ENCODE assay signal across 16 mouse cellular contexts in genomic region chr12:50241139-50241538, GRCm38 (mm10).
"Had no signal": no experiment of that assay in that cellular context is flagged by ENCODE, and none has a peak within 500 bp of the region (broad histone marks: within the 10 kb centered on the region; RNA-seq: fewer than 3 reads in every experiment).

No protein-coding gene starts in this region.

- H3K36me3 ChIP-seq: neural tube, embryonic 13.5 days; neural tube, embryonic 15.5 days; stomach, embryonic 15.5 days had no signal

- H3K27ac ChIP-seq: neural tube, embryonic 13.5 days; neural tube, embryonic 15.5 days; stomach, embryonic 15.5 days; stomach, postnatal 0 days had no signal

- H3K4me1 ChIP-seq: neural tube, embryonic 13.5 days; neural tube, embryonic 15.5 days; stomach, embryonic 15.5 days had no signal

- H3K9me3 ChIP-seq: neural tube, embryonic 13.5 days; neural tube, embryonic 15.5 days; stomach, embryonic 15.5 days had no signal

- H3K4me3 ChIP-seq: neural tube, embryonic 13.5 days; neural tube, embryonic 15.5 days; stomach, embryonic 15.5 days had no signal

- H3K27me3 ChIP-seq: neural tube, embryonic 13.5 days; neural tube, embryonic 15.5 days; stomach, embryonic 15.5 days had no signal

- DNase-seq: retina, postnatal 1 day; right cerebral cortex, adult 18-20 months; right cerebral cortex, postnatal 14 days; right cerebral cortex, postnatal 25 days; right cerebral cortex, postnatal 4 days; spleen, adult 18-20 months; thymus, adult 18-20 months; thymus, adult 2 months; thymus, postnatal 14 days; thymus, postnatal 25 days; thymus, postnatal 36 days; thymus, postnatal 4 days had no signal

- H3K4me2 ChIP-seq: neural tube, embryonic 13.5 days; neural tube, embryonic 15.5 days; stomach, embryonic 15.5 days had no signal

- H3K9ac ChIP-seq: neural tube, embryonic 13.5 days; neural tube, embryonic 15.5 days; stomach, embryonic 15.5 days had no signal
